Comparison of ENCODE assay signal across 9 mouse cellular contexts in genomic region chr15:102671721-102672214, GRCm38 (mm10). TPM values are rescaled to one million over a fixed set of nuclear protein-coding genes. Genes with fewer than 3 reads are reported as not detected.
DNase-seq lines count a peak whose midpoint lies in the region; ATAC-seq and TF ChIP-seq lines count a peak whose summit lies in the region.
"Had no signal": no experiment of that assay in that cellular context is flagged by ENCODE, and none has a peak within 500 bp of the region (broad histone marks: within the 10 kb centered on the region; RNA-seq: fewer than 3 reads in every experiment).

No protein-coding gene starts in this region.

- peak overlapping the region; percentile 66 for H3K4me2 ChIP-seq in forebrain, embryonic 14.5 days (ENCODE audit: low read length)
- peak overlapping the region; percentile 67 for H3K4me2 ChIP-seq in heart, postnatal 0 days (ENCODE audit: low read depth, low read length)
- peak overlapping the region; percentile 71 for H3K4me2 ChIP-seq in neural tube, embryonic 14.5 days (ENCODE audit: low read depth, low read length)

- peaks cover 3% of the 10 kb centered on the region for H3K4me1 ChIP-seq in brown adipose tissue, adult 24 weeks (ENCODE audit: control insufficient read depth, insufficient read depth, insufficient read length, low read length)
- peaks cover 22% of the 10 kb centered on the region for H3K4me1 ChIP-seq in forebrain, embryonic 14.5 days (ENCODE audit: control insufficient read depth, insufficient read depth, low read length)
- H3K4me1 ChIP-seq in heart, postnatal 0 days (ENCODE audit: control insufficient read depth, insufficient read depth) = peaks cover 21% of the 10 kb centered on the region
- peaks cover 21% of the 10 kb centered on the region for H3K4me1 ChIP-seq in neural tube, embryonic 14.5 days (ENCODE audit: control insufficient read depth, insufficient read depth, low read length)

- ATAC-seq in forebrain, embryonic 14.5 days = peak; percentile 65
- peak; percentile 67 for ATAC-seq in heart, postnatal 0 days (ENCODE audit: insufficient read depth, low read depth)
- ATAC-seq in neural tube, embryonic 14.5 days (ENCODE audit: low read depth) = peak; percentile 66

- TF ChIP-seq CTCF in heart, postnatal 0 days (IDR thresholded peaks at IDR 0.05; ENCODE audit: low read depth) = no peak

- peak overlapping the region; percentile 97 for H3K27ac ChIP-seq in brown adipose tissue, adult 24 weeks (replicated peaks; ENCODE audit: low read depth, low read length)
- H3K27ac ChIP-seq in forebrain, embryonic 14.5 days (ENCODE audit: low read depth, low read length) = peak overlapping the region; percentile 99
- peak overlapping the region; percentile 95 for H3K27ac ChIP-seq in heart, postnatal 0 days (ENCODE audit: low read depth)
- peak overlapping the region; percentile 97 for H3K27ac ChIP-seq in neural tube, embryonic 14.5 days (ENCODE audit: low read depth, low read length)

- no peaks in the 10 kb centered on the region for H3K27me3 ChIP-seq in forebrain, embryonic 14.5 days (replicated peaks; ENCODE audit: control insufficient read depth, insufficient read depth, low read length)
- no peaks in the 10 kb centered on the region for H3K27me3 ChIP-seq in heart, postnatal 0 days (ENCODE audit: control insufficient read depth, insufficient read depth, low read length)
- H3K27me3 ChIP-seq in neural tube, embryonic 14.5 days (ENCODE audit: control insufficient read depth, insufficient read depth, low read length) = no peaks in the 10 kb centered on the region
- H3K27me3 ChIP-seq: Patski had no signal

- peaks cover 17% of the 10 kb centered on the region for H3K36me3 ChIP-seq in forebrain, embryonic 14.5 days (ENCODE audit: control insufficient read depth, insufficient read depth, low read length)
- H3K36me3 ChIP-seq in heart, postnatal 0 days (replicated peaks; ENCODE audit: control insufficient read depth, insufficient read depth, low read length) = peaks cover 9% of the 10 kb centered on the region
- H3K36me3 ChIP-seq in neural tube, embryonic 14.5 days (ENCODE audit: control insufficient read depth, insufficient read depth, low read length) = 0 out of 2 replicates have a peak, but pooled peaks cover 7% of the 10 kb centered on the region

- H3K9me3 ChIP-seq in forebrain, embryonic 14.5 days (replicated peaks; ENCODE audit: control insufficient read depth, low read length) = no peaks in the 10 kb centered on the region
- no peaks in the 10 kb centered on the region for H3K9me3 ChIP-seq in heart, postnatal 0 days (replicated peaks; ENCODE audit: control insufficient read depth, low read length)
- no peaks in the 10 kb centered on the region for H3K9me3 ChIP-seq in neural tube, embryonic 14.5 days (ENCODE audit: control insufficient read depth, low read length)

- TF ChIP-seq EP300 in heart, postnatal 0 days (IDR thresholded peaks at IDR 0.05; ENCODE audit: low read depth) = no peak; the same call in 1 of the 2 replicates

- H3K9ac ChIP-seq in forebrain, embryonic 14.5 days (ENCODE audit: low read length) = peak overlapping the region; percentile 90
- H3K9ac ChIP-seq in heart, postnatal 0 days (replicated peaks; ENCODE audit: low read depth, low read length) = peak overlapping the region; percentile 74
- H3K9ac ChIP-seq in neural tube, embryonic 14.5 days (replicated peaks; ENCODE audit: low read depth, low read length) = peak overlapping the region; percentile 74

- H3K4me3 ChIP-seq in brown adipose tissue, adult 24 weeks (ENCODE audit: insufficient read depth, low read depth, low read length) = peak overlapping the region; percentile 65
- peak overlapping the region; percentile 47 for H3K4me3 ChIP-seq in forebrain, embryonic 14.5 days (ENCODE audit: low read depth, low read length)
- H3K4me3 ChIP-seq in heart, postnatal 0 days (ENCODE audit: low read depth, low read length) = peak overlapping the region; percentile 49
- H3K4me3 ChIP-seq in neural tube, embryonic 14.5 days (ENCODE audit: low read depth, low read length) = peak overlapping the region; percentile 39

- DNase-seq in B cell, adult 2 months = peak; percentile 65
- peak; percentile 81 for DNase-seq in forebrain, embryonic 14.5 days (ENCODE audit: low spot score)
- peak; percentile 76 for DNase-seq in heart, postnatal 0 days (ENCODE audit: low spot score)
- peak; percentile 91 to 95 for DNase-seq in kidney, postnatal 4 days
- peak; percentile 87 to 90 for DNase-seq in lung, adult 18-20 months
- DNase-seq in testis, postnatal 10 days (ENCODE audit: low spot score) = peak; percentile 94

- 1% methylated on average over 28 of the region's 34 CpGs for WGBS in forebrain, embryonic 14.5 days
- WGBS in heart, postnatal 0 days = under 1% methylated on average over 34 of the region's 34 CpGs
- WGBS in neural tube, embryonic 14.5 days = under 1% methylated on average over 31 of the region's 34 CpGs

RNA-seq across cellular contexts. Expression of gene Atp5g2, which starts 0.4 kb away (rescaled TPM):
- 209 and 274 TPM in 2 replicates for polyA plus RNA-seq in brown adipose tissue, adult 24 weeks (2012; ENCODE audit: insufficient read depth, insufficient read length, missing spikeins)
- polyA plus RNA-seq in forebrain, embryonic 14.5 days (2014; fragmentation: Nextera tagmentation; extraction: Ambion mirVana) = 62.4 and 88.3 TPM in 2 replicates
- 377 and 462 TPM in 2 replicates for total RNA-seq in heart, postnatal 0 days (2014; rRNA removed; ENCODE audit: low replicate concordance)
- polyA plus RNA-seq in heart, postnatal 0 days (2015; fragmentation: Nextera tagmentation; extraction: Ambion mirVana) = 108 and 125 TPM in 2 replicates
- polyA plus RNA-seq in neural tube, embryonic 14.5 days (2014; fragmentation: Nextera tagmentation; extraction: Ambion mirVana) = 44.6 and 47.5 TPM in 2 replicates

RNA-seq across cellular contexts. Expression of gene Atf7, which starts 46.5 kb away (rescaled TPM):
- 40.1 and 58.7 TPM in 2 replicates for polyA plus RNA-seq in brown adipose tissue, adult 24 weeks (2012; ENCODE audit: insufficient read depth, insufficient read length, missing spikeins)
- polyA plus RNA-seq in forebrain, embryonic 14.5 days (2014; fragmentation: Nextera tagmentation; extraction: Ambion mirVana) = 12.6 and 15.4 TPM in 2 replicates
- total RNA-seq in heart, postnatal 0 days (2014; rRNA removed; ENCODE audit: low replicate concordance) = 12.4 and 16.2 TPM in 2 replicates
- polyA plus RNA-seq in heart, postnatal 0 days (2015; fragmentation: Nextera tagmentation; extraction: Ambion mirVana) = 18.7 and 20.6 TPM in 2 replicates
- 13.3 and 16.2 TPM in 2 replicates for polyA plus RNA-seq in neural tube, embryonic 14.5 days (2014; fragmentation: Nextera tagmentation; extraction: Ambion mirVana)

RNA-seq across cellular contexts. Expression of gene Gm28047, which starts 46.9 kb away (rescaled TPM):
- 0.75 TPM in 1 of 2 replicates, not detected in the other for polyA plus RNA-seq in brown adipose tissue, adult 24 weeks (2012; ENCODE audit: insufficient read depth, insufficient read length, missing spikeins)
- not detected in 2 replicates for polyA plus RNA-seq in forebrain, embryonic 14.5 days (2014; fragmentation: Nextera tagmentation; extraction: Ambion mirVana)
- not detected in 2 replicates for total RNA-seq in heart, postnatal 0 days (2014; rRNA removed; ENCODE audit: low replicate concordance)
- polyA plus RNA-seq in heart, postnatal 0 days (2015; fragmentation: Nextera tagmentation; extraction: Ambion mirVana) = not detected in 2 replicates
- polyA plus RNA-seq in neural tube, embryonic 14.5 days (2014; fragmentation: Nextera tagmentation; extraction: Ambion mirVana) = not detected in 2 replicates
- polyA plus RNA-seq: Patski had no signal

RNA-seq across cellular contexts. Expression of gene Calcoco1, which starts 50.2 kb away (rescaled TPM):
- polyA plus RNA-seq in brown adipose tissue, adult 24 weeks (2012; ENCODE audit: insufficient read depth, insufficient read length, missing spikeins) = 43.5 and 58.5 TPM in 2 replicates
- polyA plus RNA-seq in forebrain, embryonic 14.5 days (2014; fragmentation: Nextera tagmentation; extraction: Ambion mirVana) = 48.2 and 61.2 TPM in 2 replicates
- 85.9 and 89.5 TPM in 2 replicates for total RNA-seq in heart, postnatal 0 days (2014; rRNA removed; ENCODE audit: low replicate concordance)
- polyA plus RNA-seq in heart, postnatal 0 days (2015; fragmentation: Nextera tagmentation; extraction: Ambion mirVana) = 80.7 and 82.9 TPM in 2 replicates
- 23.5 and 29.3 TPM in 2 replicates for polyA plus RNA-seq in neural tube, embryonic 14.5 days (2014; fragmentation: Nextera tagmentation; extraction: Ambion mirVana)

Comparison
In these comparisons a context has a peak if more than half of its experiments do, and no peak if none do; other contexts are left out.
1. Peak in every context shown above with its lines: DNase-seq, ATAC-seq, H3K4me3 ChIP-seq and H3K27ac ChIP-seq.